In genomic region chr13:56055720-56056119, GRCm38 (mm10) we compare ENCODE assay signal across 18 mouse cellular contexts.
DNase-seq lines count a peak whose midpoint lies in the region; ATAC-seq and TF ChIP-seq lines count a peak whose summit lies in the region.
"Had no signal": no experiment of that assay in that cellular context is flagged by ENCODE, and none has a peak within 500 bp of the region (broad histone marks: within the 10 kb centered on the region; RNA-seq: fewer than 3 reads in every experiment).

No protein-coding gene starts in this region.

- no peak overlapping the region for H3K9ac ChIP-seq in intestine, embryonic 16.5 days (ENCODE audit: low read depth, low read length)
- no peak overlapping the region for H3K9ac ChIP-seq in stomach, postnatal 0 days (ENCODE audit: low read length)
- no peak overlapping the region for H3K9ac ChIP-seq in midbrain, embryonic 16.5 days (ENCODE audit: low read depth, low read length)
- H3K9ac ChIP-seq: embryonic facial prominence, embryonic 13.5 days; forebrain, embryonic 13.5 days; forebrain, postnatal 0 days; heart, embryonic 13.5 days; hindbrain, embryonic 15.5 days had no signal

- no peak overlapping the region for H3K4me3 ChIP-seq in intestine, embryonic 16.5 days (ENCODE audit: low read length)
- no peak overlapping the region for H3K4me3 ChIP-seq in stomach, postnatal 0 days (ENCODE audit: low read depth, low read length)
- no peak overlapping the region for H3K4me3 ChIP-seq in midbrain, embryonic 16.5 days (ENCODE audit: low read depth, low read length)
- H3K4me3 ChIP-seq: embryonic facial prominence, embryonic 13.5 days; forebrain, embryonic 13.5 days; heart, embryonic 13.5 days; hindbrain, embryonic 15.5 days had no signal

- no peaks in the 10 kb centered on the region for H3K27me3 ChIP-seq in intestine, embryonic 16.5 days (replicated peaks; ENCODE audit: control insufficient read depth, insufficient read depth, low read length)
- H3K27me3 ChIP-seq in stomach, postnatal 0 days (ENCODE audit: control insufficient read depth, insufficient read depth, low read length), result no peaks in the 10 kb centered on the region
- H3K27me3 ChIP-seq in midbrain, embryonic 16.5 days (ENCODE audit: control insufficient read depth, insufficient read depth, low read depth, low read length), result no peaks in the 10 kb centered on the region
- H3K27me3 ChIP-seq: forebrain, embryonic 13.5 days; heart, embryonic 13.5 days; hindbrain, embryonic 15.5 days had no signal

- no peak for TF ChIP-seq CTCF in stomach, postnatal 0 days (IDR thresholded peaks at IDR 0.05; ENCODE audit: low read depth)

- H3K4me1 ChIP-seq in intestine, embryonic 16.5 days (ENCODE audit: control insufficient read depth, insufficient read depth, low read length), result peaks cover 6% of the 10 kb centered on the region; the same call in 1 of the 2 replicates
- H3K4me1 ChIP-seq in stomach, postnatal 0 days (replicated peaks; ENCODE audit: control insufficient read depth, insufficient read depth), result no peaks in the 10 kb centered on the region
- H3K4me1 ChIP-seq in midbrain, embryonic 16.5 days (ENCODE audit: control insufficient read depth, insufficient read depth, low read length), result peaks cover 12% of the 10 kb centered on the region

- ATAC-seq in common myeloid progenitor, adult 5-6 weeks (replicated peaks; ENCODE audit: low read depth, poor library complexity, severe bottlenecking), result peak; percentile 39; the same call in 1 of the 2 replicates
- ATAC-seq in intestine, embryonic 16.5 days, result peak; percentile 67
- ATAC-seq in stomach, postnatal 0 days (ENCODE audit: low FRiP score, low TSS enrichment), result peak; percentile 80
- ATAC-seq in midbrain, embryonic 16.5 days, result no peak
- ATAC-seq: forebrain, embryonic 13.5 days; forebrain, postnatal 0 days had no signal

- H3K27ac ChIP-seq in intestine, embryonic 16.5 days (ENCODE audit: low read length), result no peak overlapping the region
- H3K27ac ChIP-seq in stomach, postnatal 0 days (replicated peaks), result no peak overlapping the region
- H3K27ac ChIP-seq in midbrain, embryonic 16.5 days (ENCODE audit: low read length), result no peak overlapping the region
- H3K27ac ChIP-seq: embryonic facial prominence, embryonic 13.5 days; forebrain, embryonic 13.5 days; heart, embryonic 13.5 days; hindbrain, embryonic 15.5 days had no signal

- no peak for TF ChIP-seq EP300 in stomach, postnatal 0 days (optimal IDR thresholded peaks at IDR 0.05)

- 77% methylated on average over 5 of the region's 5 CpGs for WGBS in intestine, embryonic 16.5 days
- WGBS in stomach, postnatal 0 days, result 77% methylated on average over 5 of the region's 5 CpGs
- WGBS in midbrain, embryonic 16.5 days, result 88% methylated on average over 5 of the region's 5 CpGs

- no peak overlapping the region for H3K4me2 ChIP-seq in intestine, embryonic 16.5 days (ENCODE audit: low read depth, low read length)
- H3K4me2 ChIP-seq in stomach, postnatal 0 days (replicated peaks; ENCODE audit: low read depth), result no peak overlapping the region
- H3K4me2 ChIP-seq in midbrain, embryonic 16.5 days (ENCODE audit: low read length), result no peak overlapping the region
- H3K4me2 ChIP-seq: embryonic facial prominence, embryonic 13.5 days; forebrain, embryonic 13.5 days; heart, embryonic 13.5 days; hindbrain, embryonic 15.5 days had no signal

- DNase-seq in 416B (ENCODE audit: low read depth), result peak; percentile 53
- DNase-seq in stomach, postnatal 0 days (ENCODE audit: low spot score), result no peak
- no peak for DNase-seq in left cerebral cortex, adult 11 months (ENCODE audit: low spot score)
- DNase-seq in kidney, postnatal 14 days, result no peak
- DNase-seq: adrenal gland, adult 8-10 months; adrenal gland, postnatal 36 days; cerebellum, adult 2 months; cerebellum, postnatal 10 days; forebrain, postnatal 0 days; gastrocnemius, postnatal 14 days; heart, postnatal 36 days had no signal

- no peaks in the 10 kb centered on the region for H3K36me3 ChIP-seq in intestine, embryonic 16.5 days (ENCODE audit: control insufficient read depth, insufficient read depth, low read length)
- no peaks in the 10 kb centered on the region for H3K36me3 ChIP-seq in stomach, postnatal 0 days (ENCODE audit: control insufficient read depth, insufficient read depth, low read length)
- H3K36me3 ChIP-seq in midbrain, embryonic 16.5 days (ENCODE audit: control insufficient read depth, insufficient read depth, low read length), result no peaks in the 10 kb centered on the region
- H3K36me3 ChIP-seq: embryonic facial prominence, embryonic 13.5 days; heart, embryonic 13.5 days; hindbrain, embryonic 15.5 days had no signal

- H3K9me3 ChIP-seq in intestine, embryonic 16.5 days (ENCODE audit: control insufficient read depth, low read length), result no peaks in the 10 kb centered on the region
- H3K9me3 ChIP-seq in stomach, postnatal 0 days (ENCODE audit: control insufficient read depth, low read length), result no peaks in the 10 kb centered on the region
- no peaks in the 10 kb centered on the region for H3K9me3 ChIP-seq in midbrain, embryonic 16.5 days (replicated peaks; ENCODE audit: control insufficient read depth, low read length, poor library complexity, severe bottlenecking)
- H3K9me3 ChIP-seq: embryonic facial prominence, embryonic 13.5 days; forebrain, embryonic 13.5 days; heart, embryonic 13.5 days; hindbrain, embryonic 15.5 days had no signal
